Mouse (Mus musculus): ENCODE measurements around the gene Cldn10. TPM values are rescaled to one million over a fixed set of nuclear protein-coding genes. Genes with fewer than 3 reads are reported as not detected.

Gene Cldn10
- polyA plus RNA-seq, 1 experiment, result 0.31 TPM

GRCm38 (mm10) chr14:118922251-118922650 is 134.5 kb downstream of the Cldn10 start:
- TF ChIP-seq CTCF (IDR thresholded peaks at IDR 0.05; ENCODE audit: borderline replicate concordance, extremely low read depth, insufficient read depth, insufficient read length), result no peak
- no peak for TF ChIP-seq POLR2A (IDR thresholded peaks at IDR 0.05; ENCODE audit: borderline replicate concordance, extremely low read depth, insufficient read depth, insufficient read length, poor library complexity, severe bottlenecking)
- DNase-seq (ENCODE audit: low read depth), result peak; percentile 58

GRCm38 (mm10) chr14:118922667-118923184 is 135.0 kb downstream of the Cldn10 start:
- TF ChIP-seq CTCF (IDR thresholded peaks at IDR 0.05; ENCODE audit: borderline replicate concordance, extremely low read depth, insufficient read depth, insufficient read length) (no peak), POLR2A (IDR thresholded peaks at IDR 0.05; ENCODE audit: borderline replicate concordance, extremely low read depth, insufficient read depth, insufficient read length, poor library complexity, severe bottlenecking) (no peak)
- peak; percentile 58 for DNase-seq (ENCODE audit: low read depth)

Other genes with a start within 250 kb of the Cldn10 start
- gene Abcc4, start 81.7 kb upstream of the Cldn10 start, polyA plus RNA-seq (2012; rRNA removed), result 1.4 and 1.7 TPM in 2 replicates
- 99.2 and 142 TPM in 2 replicates for gene Dzip1, start 137.6 kb downstream of the Cldn10 start, polyA plus RNA-seq (2012; rRNA removed)
- 11.3 and 13.1 TPM in 2 replicates for gene Dnajc3, start 150.1 kb downstream of the Cldn10 start, polyA plus RNA-seq (2012; rRNA removed)

All from brain, embryonic 14.5 days (tissue).